8 mouse cellular contexts compared by ENCODE assay signal in genomic region chr2:137117321-137117690, GRCm38 (mm10). TPM values are rescaled to one million over a fixed set of nuclear protein-coding genes. Genes with fewer than 3 reads are reported as not detected.
DNase-seq lines count a peak whose midpoint lies in the region; ATAC-seq and TF ChIP-seq lines count a peak whose summit lies in the region.

No protein-coding gene starts in this region.

- peak overlapping the region; percentile 56 for H3K4me3 ChIP-seq in erythroblast, embryonic 14.5 days (replicated peaks)
- H3K4me3 ChIP-seq in embryonic facial prominence, embryonic 10.5 days: peak overlapping the region; percentile 82
- H3K4me3 ChIP-seq in limb, embryonic 12.5 days (replicated peaks): peak overlapping the region; percentile 72
- H3K4me3 ChIP-seq in midbrain, embryonic 13.5 days (replicated peaks): peak overlapping the region; percentile 73
- peak overlapping the region; percentile 52; the same call in 1 of the 2 replicates for H3K4me3 ChIP-seq in spleen, adult 2 months (ENCODE audit: extremely low read depth, insufficient read depth, insufficient read length)

- ATAC-seq in erythroblast, adult 5-6 weeks (replicated peaks; ENCODE audit: low FRiP score, poor library complexity, severe bottlenecking): no peak
- peak; percentile 66 for ATAC-seq in limb, embryonic 12.5 days (ENCODE audit: insufficient number of reproducible peaks, insufficient read depth, low FRiP score, low TSS enrichment, low read depth)
- peak; percentile 65 for ATAC-seq in midbrain, embryonic 13.5 days

- WGBS in embryonic facial prominence, embryonic 10.5 days: under 1% methylated on average over 33 of the region's 33 CpGs
- under 1% methylated on average over 32 of the region's 33 CpGs for WGBS in limb, embryonic 12.5 days
- WGBS in midbrain, embryonic 13.5 days: under 1% methylated on average over 33 of the region's 33 CpGs
- WGBS in spleen, adult 2 months: 1% methylated on average over 33 of the region's 33 CpGs

- peaks cover 2% of the 10 kb centered on the region; the same call in 1 of the 2 replicates for H3K9me3 ChIP-seq in erythroblast, embryonic 14.5 days (ENCODE audit: control insufficient read depth, low read length)
- H3K9me3 ChIP-seq in embryonic facial prominence, embryonic 10.5 days: no peaks in the 10 kb centered on the region
- no peaks in the 10 kb centered on the region for H3K9me3 ChIP-seq in limb, embryonic 12.5 days
- H3K9me3 ChIP-seq in midbrain, embryonic 13.5 days: no peaks in the 10 kb centered on the region

- H3K27me3 ChIP-seq in erythroblast, embryonic 14.5 days (ENCODE audit: control insufficient read depth): peaks cover 55% of the 10 kb centered on the region
- peaks cover 16% of the 10 kb centered on the region for H3K27me3 ChIP-seq in embryonic facial prominence, embryonic 10.5 days (replicated peaks; ENCODE audit: low read depth, poor library complexity, severe bottlenecking)
- peaks cover 8% of the 10 kb centered on the region; the same call in 1 of the 2 replicates for H3K27me3 ChIP-seq in limb, embryonic 12.5 days
- H3K27me3 ChIP-seq in midbrain, embryonic 13.5 days: peaks cover 22% of the 10 kb centered on the region
- H3K27me3 ChIP-seq in spleen, adult 2 months (ENCODE audit: control insufficient read depth, insufficient read depth, low read length): peaks cover 19% of the 10 kb centered on the region

- peaks cover 17% of the 10 kb centered on the region for H3K4me1 ChIP-seq in erythroblast, embryonic 14.5 days (ENCODE audit: control insufficient read depth)
- peaks cover 49% of the 10 kb centered on the region for H3K4me1 ChIP-seq in embryonic facial prominence, embryonic 10.5 days
- peaks cover 26% of the 10 kb centered on the region for H3K4me1 ChIP-seq in limb, embryonic 12.5 days (replicated peaks)
- peaks cover 39% of the 10 kb centered on the region for H3K4me1 ChIP-seq in midbrain, embryonic 13.5 days (replicated peaks)
- H3K4me1 ChIP-seq in spleen, adult 2 months (ENCODE audit: control insufficient read depth, insufficient read depth, insufficient read length): no peaks in the 10 kb centered on the region; the same call in none of the 2 replicates

- TF ChIP-seq POLR2A in spleen, adult 2 months (IDR thresholded peaks at IDR 0.05; ENCODE audit: low read depth, low read length): no peak

- H3K4me2 ChIP-seq in limb, embryonic 12.5 days: peak overlapping the region; percentile 91
- H3K4me2 ChIP-seq in midbrain, embryonic 13.5 days (replicated peaks): peak overlapping the region; percentile 98

- no peaks in the 10 kb centered on the region for H3K36me3 ChIP-seq in erythroblast, embryonic 14.5 days (ENCODE audit: control insufficient read depth)
- H3K36me3 ChIP-seq in embryonic facial prominence, embryonic 10.5 days (replicated peaks): no peaks in the 10 kb centered on the region
- no peaks in the 10 kb centered on the region for H3K36me3 ChIP-seq in limb, embryonic 12.5 days
- H3K36me3 ChIP-seq in midbrain, embryonic 13.5 days: no peaks in the 10 kb centered on the region
- no peaks in the 10 kb centered on the region for H3K36me3 ChIP-seq in spleen, adult 2 months (ENCODE audit: control insufficient read depth, insufficient read depth, low read length)

- DNase-seq in embryonic facial prominence, embryonic 10.5 days (ENCODE audit: low spot score): peak; percentile 93
- DNase-seq in heart, adult 18-20 months: peak; percentile 90 to 91
- DNase-seq in kidney, adult 11 months: peak; percentile 87
- DNase-seq in spleen, adult 2 months (ENCODE audit: low read depth in 1 of 2, low spot score in 2 of 2): peak in 1 of 2 experiments; percentile 38

- H3K9ac ChIP-seq in limb, embryonic 12.5 days (replicated peaks): peak overlapping the region; percentile 88
- peak overlapping the region; percentile 86 for H3K9ac ChIP-seq in midbrain, embryonic 13.5 days (replicated peaks)

- peak; percentile 21; the same call in 1 of the 2 replicates for TF ChIP-seq CTCF in spleen, adult 2 months (IDR thresholded peaks at IDR 0.05; ENCODE audit: extremely low read depth, insufficient read depth, insufficient read length, insufficient replicate concordance)

- peak overlapping the region; percentile 97 for H3K27ac ChIP-seq in embryonic facial prominence, embryonic 10.5 days (replicated peaks)
- H3K27ac ChIP-seq in limb, embryonic 12.5 days: peak overlapping the region; percentile 99
- peak overlapping the region; percentile 82 for H3K27ac ChIP-seq in midbrain, embryonic 13.5 days
- peak overlapping the region; percentile 80 for H3K27ac ChIP-seq in spleen, adult 2 months (ENCODE audit: insufficient read depth, low read length)

RNA-seq across cellular contexts. Expression of gene Jag1, which starts 0.9 kb away (rescaled TPM):
- not detected in 2 replicates for polyA plus RNA-seq in erythroblast, embryonic 14.5 days (2012)
- total RNA-seq in erythroblast, adult 5-6 weeks (2015; ENCODE audit: low replicate concordance): 0.63 and 0.77 TPM in 2 replicates
- total RNA-seq in erythroblast, adult 5-6 weeks (2017; ENCODE audit: low replicate concordance): 0.14 and 0.34 TPM in 2 replicates
- 18.4 and 22.2 TPM in 2 replicates for polyA plus RNA-seq in embryonic facial prominence, embryonic 10.5 days (2016; fragmentation: Nextera tagmentation; extraction: Ambion mirVana)
- total RNA-seq in heart, adult 18-20 months (2021): 1 to 10 TPM; 7.1 to 9.1 TPM
- polyA plus RNA-seq in limb, embryonic 12.5 days (2016; fragmentation: Nextera tagmentation; extraction: Ambion mirVana): 23.3 and 26.5 TPM in 2 replicates
- polyA plus RNA-seq in midbrain, embryonic 13.5 days (2015; fragmentation: Nextera tagmentation; extraction: Ambion mirVana): 22.1 and 27.4 TPM in 2 replicates
- polyA plus RNA-seq in spleen, adult 2 months (2012; rRNA removed): 4.3 and 4.6 TPM in 2 replicates
